Mouse (Mus musculus) bone marrow, adult 2 months (tissue): Measurements from ENCODE around the gene Hcst.

Experiments
- CTCF ChIP-seq: fragments of 200-500 bp; IDR thresholded peaks from 2 replicates; pipeline ENCODE4 v1.5.1; 2011; ENCODE audit warnings: low read length, control low read depth; ENCODE audit not compliant: control insufficient read depth, insufficient read depth
- POLR2A ChIP-seq: fragments of 200-500 bp; IDR thresholded peaks from 2 replicates; pipeline ENCODE4 v1.6.1; 2011; ENCODE audit warnings: low read depth, mild to moderate bottlenecking, control low read depth, low read length, borderline replicate concordance; ENCODE audit not compliant: control insufficient read depth

- TF ChIP-seq CTCF (no peak), POLR2A (no peak)
These were observed 44.3 kb upstream of the Hcst start for GRCm38 (mm10) chr7:30463996-30464395.
